Mouse (Mus musculus) hindbrain, postnatal 0 days (tissue): Measurements from ENCODE around the gene Ppp1r12b. TPM values are rescaled to one million over a fixed set of nuclear protein-coding genes. Genes with fewer than 3 reads are reported as not detected.
A peak's percentile ranks its signal among the peaks of the same experiment; 100 is the strongest.

ENCODE experiments used
- ATAC-seq: fragments of 200-750 bp; cut with Nextera tagmentation; 2 replicates; pipeline ENCODE4 v1.8.0; 2017; ENCODE audit warnings: mild to moderate bottlenecking, moderate TSS enrichment, moderate library complexity
- DNase-seq: peaks from one replicate; pipeline ENCODE4 v3.0.0-alpha.2; 2015; ENCODE audit warnings: low spot score
- H3K27ac ChIP-seq: fragments of 300-500 bp; sonication (generic); 2 replicates; pipeline ENCODE4 v1.5.1; 2014; ENCODE audit warnings: mild to moderate bottlenecking
- H3K27me3 ChIP-seq: fragments of 300-500 bp; sonication (generic); 2 replicates; pipeline ENCODE4 v1.6.1; 2014; ENCODE audit warnings: low read length, mixed read lengths; ENCODE audit not compliant: insufficient read depth
- H3K36me3 ChIP-seq: fragments of 300-500 bp; sonication (generic); 2 replicates; pipeline ENCODE4 v1.6.1; 2014; ENCODE audit warnings: low read length, mixed read lengths; ENCODE audit not compliant: insufficient read depth
- H3K4me1 ChIP-seq: fragments of 300-500 bp; sonication (generic); 2 replicates; pipeline ENCODE4 v1.6.1; 2014; ENCODE audit warnings: antibody characterized with exemption, low read length, mixed read lengths; ENCODE audit not compliant: insufficient read depth
- H3K4me2 ChIP-seq: fragments of 300-500 bp; sonication (generic); 2 replicates; pipeline ENCODE4 v1.6.1; 2014; ENCODE audit warnings: low read depth, mild to moderate bottlenecking, low read length, moderate library complexity, mixed read lengths
- H3K4me3 ChIP-seq: fragments of 300-500 bp; sonication (generic); 2 replicates; pipeline ENCODE4 v1.5.1; 2014; ENCODE audit warnings: low read length
- H3K9ac ChIP-seq: fragments of 300-500 bp; sonication (generic); replicated peaks from 2 replicates; pipeline ENCODE4 v1.6.1; 2014; ENCODE audit warnings: mild to moderate bottlenecking, low read length, moderate library complexity, mixed read lengths
- H3K9me3 ChIP-seq: fragments of 300-500 bp; sonication (generic); 2 replicates; pipeline ENCODE4 v1.6.1; 2016; ENCODE audit warnings: low read length, mixed read lengths
- CTCF ChIP-seq: IDR thresholded peaks from 2 replicates; pipeline ENCODE4 v1.5.1; 2016; ENCODE audit warnings: antibody characterized with exemption, control low read depth, low read depth
- WGBS: fragments of 180-500 bp; shearing (Covaris S2); extraction: QIAGEN DNeasy Blood & Tissue Kit; methylation state at CpG from one replicate; pipeline ENCODE4 v1.1.7; 2014; 5-methylcytosine and 5-hydroxymethylcytosine counted together
- polyA plus RNA-seq: library from polyadenylated mRNA; unstranded; fragments of >200 nt; fragmentation: Nextera tagmentation; extraction: Ambion mirVana; gene quantifications from 2 replicates; pipeline ENCODE4 v1.2.1, GENCODE M21; 2015
- total RNA-seq: library from RNA; depleted of rRNA; stranded (reverse); fragments of >200 nt; gene quantifications from 2 replicates; pipeline ENCODE4 v1.2.3, GENCODE M21; 2014

The Ppp1r12b gene
- total and polyA plus RNA-seq, 2 experiments from 2014 or later, result 12.9 to 26.6 TPM

DNA sequence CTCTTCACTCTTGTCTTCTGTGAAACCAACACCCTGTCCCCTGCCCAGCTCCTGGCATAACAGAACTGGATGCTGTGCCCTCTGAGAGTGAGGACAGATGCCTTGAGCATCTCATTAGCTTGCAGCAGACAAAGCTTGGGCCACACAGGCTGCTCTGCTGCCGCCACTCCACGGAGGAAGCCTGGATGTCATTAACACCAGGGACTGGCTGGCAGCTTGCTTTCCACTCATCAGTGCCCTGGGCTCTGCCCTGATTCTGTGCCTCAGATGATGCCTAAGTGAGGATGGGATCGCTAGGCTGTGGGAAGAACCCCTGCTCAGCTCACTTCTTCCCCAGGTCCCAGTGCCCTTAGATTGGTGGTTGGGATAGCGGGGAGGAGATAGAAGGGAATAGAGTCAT, 39.7 kb upstream of the Ppp1r12b start:
- no peak for TF ChIP-seq CTCF
- peak; percentile 47 for ATAC-seq

DNA sequence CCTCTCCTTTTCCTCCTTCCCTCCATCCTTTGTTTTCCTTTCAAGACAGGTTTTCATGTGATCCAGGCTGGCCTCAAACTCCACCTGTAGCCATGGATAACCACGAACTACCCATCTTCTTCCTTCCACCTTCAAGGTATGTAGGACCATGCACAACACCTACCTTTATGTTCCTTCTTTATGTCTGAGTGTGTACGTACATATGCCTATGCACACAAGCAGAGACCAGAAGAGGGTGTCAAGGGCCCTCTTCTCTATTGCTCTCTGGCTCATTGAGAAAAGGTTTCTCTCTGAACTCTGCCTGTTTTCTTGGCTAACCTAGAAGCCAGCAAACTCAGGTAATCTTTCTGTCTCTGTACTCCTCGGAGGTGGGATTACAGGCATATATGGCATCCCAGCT, 39.0 kb upstream of the Ppp1r12b start:
- Histone ChIP-seq H3K9ac (no peak overlapping the region), H3K27me3 (no peaks in the 10 kb centered on the region), H3K4me3 (no peak overlapping the region), H3K36me3 (no peaks in the 10 kb centered on the region), H3K4me2 (no peak overlapping the region), H3K9me3 (no peaks in the 10 kb centered on the region), H3K4me1 (no peaks in the 10 kb centered on the region; the same call in 1 of the 2 replicates), H3K27ac (no peak overlapping the region)
- no peak for ATAC-seq
- no peak for TF ChIP-seq CTCF
- DNase-seq, result no peak
- WGBS, result 82% methylated on average over 3 of the region's 3 CpGs

More for the DNA sequence above, 39.7 kb upstream of the Ppp1r12b start:
- Histone ChIP-seq H3K4me1 (no peaks in the 10 kb centered on the region; the same call in 1 of the 2 replicates), H3K27ac (peak overlapping the region; percentile 48; the same call in 1 of the 2 replicates), H3K27me3 (no peaks in the 10 kb centered on the region), H3K9ac (no peak overlapping the region), H3K4me3 (no peak overlapping the region), H3K9me3 (no peaks in the 10 kb centered on the region), H3K4me2 (no peak overlapping the region), H3K36me3 (no peaks in the 10 kb centered on the region)
- WGBS, result 43% methylated on average over 4 of the region's 4 CpGs
- DNase-seq, result peak; percentile 49

- no peak overlapping the region for H3K4me3 ChIP-seq
- DNase-seq, result no peak
- no peaks in the 10 kb centered on the region for H3K9me3 ChIP-seq
- no peak overlapping the region for H3K4me2 ChIP-seq
- no peaks in the 10 kb centered on the region for H3K4me1 ChIP-seq
- H3K36me3 ChIP-seq, result no peaks in the 10 kb centered on the region
- WGBS, result 62% methylated on average over 8 of the region's 8 CpGs
- no peak overlapping the region for H3K9ac ChIP-seq
- no peak overlapping the region for H3K27ac ChIP-seq
- TF ChIP-seq CTCF, result no peak
- no peaks in the 10 kb centered on the region for H3K27me3 ChIP-seq
- ATAC-seq, result no peak
Observed at GRCm38 (mm10) chr1:134992046-134992645, 36.4 kb upstream of the Ppp1r12b start.

DNA sequence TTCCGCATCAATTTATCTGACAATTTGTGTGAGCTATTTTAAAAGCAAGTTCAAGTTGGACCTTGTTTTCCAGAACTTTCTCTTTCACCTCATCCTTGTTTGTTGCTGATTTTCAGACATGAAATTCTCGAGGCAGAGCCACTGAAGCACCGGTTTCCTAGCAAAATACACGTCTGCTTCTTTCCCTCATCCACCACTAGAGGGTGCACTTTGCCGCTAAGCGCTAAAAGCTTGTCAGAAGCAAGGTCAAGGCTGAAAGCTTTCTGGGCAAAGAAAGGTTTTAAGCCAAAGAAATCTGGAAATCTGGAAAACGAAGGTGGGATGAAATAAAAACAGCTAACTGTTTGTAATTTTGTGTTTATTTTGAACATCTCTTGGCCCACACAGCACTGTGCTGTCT, 33.6 kb upstream of the Ppp1r12b start:
- no peak overlapping the region for H3K27ac ChIP-seq
- no peaks in the 10 kb centered on the region for H3K27me3 ChIP-seq
- no peaks in the 10 kb centered on the region for H3K36me3 ChIP-seq
- H3K9ac ChIP-seq, result no peak overlapping the region
- peak; percentile 97 for TF ChIP-seq CTCF
- WGBS, result 8% methylated on average over 7 of the region's 7 CpGs
- no peaks in the 10 kb centered on the region for H3K4me1 ChIP-seq
- no peaks in the 10 kb centered on the region for H3K9me3 ChIP-seq
- no peak overlapping the region for H3K4me3 ChIP-seq
- peak; percentile 96 for DNase-seq
- no peak for ATAC-seq
- no peak overlapping the region for H3K4me2 ChIP-seq

DNA sequence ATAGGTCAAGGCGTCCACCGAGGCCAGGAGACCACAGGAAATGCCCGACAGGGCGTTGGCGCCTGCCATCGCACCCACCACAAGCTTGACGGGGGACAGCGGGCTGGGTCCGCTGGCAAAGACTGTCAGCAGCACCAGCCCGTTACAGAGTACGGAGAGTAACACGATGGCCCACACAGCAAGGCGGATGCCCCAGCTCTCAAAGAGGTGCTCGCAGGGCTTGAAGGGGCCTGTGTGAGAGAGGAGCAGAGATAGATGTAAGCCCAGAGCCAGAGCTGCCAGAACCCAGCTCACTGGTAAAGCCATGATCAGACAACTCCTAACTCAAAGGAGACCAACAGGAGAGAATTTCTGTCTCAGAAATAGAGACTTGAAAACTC, 32.2 kb upstream of the Ppp1r12b start:
- peak overlapping the region; percentile 66 for H3K4me2 ChIP-seq
- no peaks in the 10 kb centered on the region for H3K36me3 ChIP-seq
- peak overlapping the region; percentile 44 for H3K9ac ChIP-seq
- no peaks in the 10 kb centered on the region for H3K27me3 ChIP-seq
- no peaks in the 10 kb centered on the region for H3K4me1 ChIP-seq
- H3K9me3 ChIP-seq, result no peaks in the 10 kb centered on the region
- DNase-seq (no peak), ATAC-seq (peak; percentile 51)
- WGBS, result 11% methylated on average over 14 of the region's 14 CpGs
- TF ChIP-seq CTCF, result no peak
- H3K4me3 ChIP-seq, result peak overlapping the region; percentile 34
- H3K27ac ChIP-seq, result no peak overlapping the region

DNA sequence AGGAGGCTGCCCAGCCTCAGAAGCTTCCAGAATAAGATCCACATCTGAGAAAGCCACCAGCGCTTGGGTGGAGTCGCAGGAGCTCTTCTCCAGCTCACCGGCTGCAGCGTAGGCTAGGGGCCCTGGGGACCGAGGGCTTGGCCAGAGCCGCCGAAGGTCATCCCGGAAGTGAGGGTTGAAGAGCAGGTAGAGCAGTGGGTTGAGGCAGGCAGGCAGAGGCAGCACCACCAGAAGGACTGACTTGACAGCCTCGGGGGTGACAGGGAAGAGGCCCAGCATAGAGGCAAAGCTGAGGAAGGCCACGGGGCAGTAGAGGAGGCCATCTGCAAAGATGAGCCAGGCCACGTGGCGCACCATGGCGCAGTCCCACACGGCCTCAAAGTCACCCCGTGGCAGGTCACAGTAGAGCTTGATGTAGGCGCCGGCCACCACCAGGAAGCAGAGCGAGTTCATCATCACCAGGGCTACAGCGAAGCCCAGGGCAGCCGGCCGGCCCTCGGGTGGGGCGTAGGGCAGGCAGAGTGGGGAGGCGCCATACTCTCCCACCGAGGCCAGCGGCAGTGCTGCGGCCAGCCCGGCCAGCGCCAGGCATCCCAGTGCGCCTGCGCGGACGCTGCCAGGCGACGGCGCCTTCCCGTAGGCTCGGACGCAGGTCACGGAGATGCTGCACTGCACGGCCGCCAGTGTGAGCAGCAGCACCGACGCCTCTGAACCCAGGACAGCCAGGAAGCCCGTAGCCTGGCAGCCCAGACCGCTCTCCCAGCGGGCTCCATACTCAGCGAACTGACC, 31.6 kb upstream of the Ppp1r12b start:
- Histone ChIP-seq H3K9ac (peak overlapping the region; percentile 44), H3K4me2 (peak overlapping the region; percentile 66), H3K4me3 (peak overlapping the region; percentile 34), H3K4me1 (no peaks in the 10 kb centered on the region), H3K27me3 (no peaks in the 10 kb centered on the region), H3K9me3 (no peaks in the 10 kb centered on the region), H3K36me3 (no peaks in the 10 kb centered on the region), H3K27ac (no peak overlapping the region)
- no peak for TF ChIP-seq CTCF
- 31% methylated on average over 46 of the region's 48 CpGs for WGBS
- ATAC-seq (peak; percentile 90), DNase-seq (peak; percentile 83)

- DNase-seq, result peak; percentile 61
- 56% methylated on average over 1 of the region's 1 CpGs for WGBS
Observed at GRCm38 (mm10) chr1:134972920-134973319, 17.2 kb upstream of the Ppp1r12b start.

More at GRCm38 (mm10) chr1:134972920-134973319, 17.2 kb upstream of the Ppp1r12b start:
- no peaks in the 10 kb centered on the region for H3K9me3 ChIP-seq
- ATAC-seq, result no peak
- H3K27ac ChIP-seq, result no peak overlapping the region
- no peaks in the 10 kb centered on the region for H3K36me3 ChIP-seq
- no peak overlapping the region for H3K9ac ChIP-seq
- no peaks in the 10 kb centered on the region for H3K27me3 ChIP-seq
- TF ChIP-seq CTCF, result peak; percentile 60
- no peaks in the 10 kb centered on the region for H3K4me1 ChIP-seq
- no peak overlapping the region for H3K4me3 ChIP-seq
- no peak overlapping the region for H3K4me2 ChIP-seq
